Mouse (Mus musculus): ENCODE measurements around the gene BC051142.

DNA sequence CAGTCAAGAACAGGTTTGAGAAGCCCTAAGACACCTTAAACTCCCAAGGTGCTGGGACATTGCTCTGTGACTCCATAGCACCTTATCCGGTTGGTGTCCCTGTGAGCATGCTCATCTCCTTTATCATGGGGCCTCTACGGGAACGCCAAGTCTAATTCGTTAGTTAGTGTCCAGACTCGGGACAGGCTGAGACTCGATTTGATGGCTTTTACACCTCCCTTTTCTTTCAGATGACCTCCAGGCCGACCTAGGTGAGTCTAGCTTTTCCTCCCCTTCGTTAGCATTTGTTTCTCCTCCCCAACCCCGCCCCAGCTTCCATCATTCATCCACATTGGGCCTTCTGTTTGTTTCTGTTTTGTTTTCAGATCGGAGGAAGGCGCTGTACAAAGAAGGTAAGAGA is 16.7 kb upstream of the BC051142 start:
- TF ChIP-seq CTCF (IDR thresholded peaks at IDR 0.05; ENCODE audit: low read depth) (no peak), EP300 (IDR thresholded peaks at IDR 0.05; ENCODE audit: low read depth) (no peak)

Data from liver, postnatal 0 days (tissue).